Mouse (Mus musculus): ENCODE data around the gene Ncstn. TPM values are rescaled to one million over a fixed set of nuclear protein-coding genes. Genes with fewer than 3 reads are reported as not detected.
A peak's percentile ranks its signal among the peaks of the same experiment; 100 is the strongest.

The Ncstn gene
- 122 and 145 TPM in 2 replicates for polyA plus RNA-seq (2011; ENCODE audit: insufficient read length, low read depth, missing spikeins)

DNA sequence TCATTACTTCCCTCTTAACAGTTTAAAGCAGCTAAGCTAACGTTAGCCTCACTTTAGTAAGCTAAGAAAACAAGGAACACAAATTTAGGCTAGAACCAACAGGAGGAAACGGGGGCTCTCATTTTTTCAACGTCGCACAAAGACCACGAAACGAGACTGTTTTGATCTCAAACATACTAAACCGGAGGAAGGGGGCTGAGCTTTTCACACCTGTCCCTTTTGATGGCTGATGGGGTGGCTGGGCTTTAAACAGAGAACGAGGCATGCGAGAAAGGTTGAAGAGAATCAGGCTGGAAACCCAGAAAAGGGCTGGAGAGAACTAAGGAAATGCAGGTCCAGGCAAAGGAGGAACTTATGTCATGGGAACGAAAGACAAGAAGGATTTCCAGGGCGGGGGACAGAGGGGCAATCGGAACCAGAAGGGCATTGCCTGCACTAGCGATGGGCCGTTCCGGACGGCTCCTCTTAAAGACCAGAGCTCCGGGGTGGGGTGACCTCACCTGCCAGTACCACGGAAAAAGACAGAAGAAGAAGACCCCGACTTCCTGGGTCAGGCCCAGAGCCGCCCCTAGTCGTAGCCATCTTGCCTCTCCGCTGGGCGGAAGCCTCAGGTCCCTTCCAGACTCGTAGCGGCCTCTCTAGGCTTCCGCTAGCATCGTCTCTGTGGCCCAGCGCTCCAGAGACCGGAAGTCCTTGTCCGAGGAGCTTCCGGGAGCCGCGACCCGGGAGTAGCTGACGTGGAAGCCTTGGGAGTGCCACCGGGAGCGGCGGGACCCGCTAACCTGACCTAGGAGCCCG is at the start of gene Ncstn, which contains the start of gene Copa:
Gene Ncstn, minus strand, starts transcription at position 695 of the 798 bp plus-strand sequence.
Gene Copa, plus strand, starts transcription at position 429 of the 798 bp plus-strand sequence.
- peak within 1 kb of the TSS; percentile 97 for H3K4me3 ChIP-seq (ENCODE audit: insufficient read depth, low read length)
- TF ChIP-seq CTCF (IDR thresholded peaks at IDR 0.05; ENCODE audit: borderline replicate concordance, insufficient read depth, low read length) = no peak
- TF ChIP-seq POLR2A (IDR thresholded peaks at IDR 0.05; ENCODE audit: low read depth, low read length) = peak; percentile 72; the same call in 1 of the 2 replicates
- H3K4me1 ChIP-seq (ENCODE audit: control insufficient read depth, insufficient read depth, low read length) = peaks cover 5% of the 10 kb centered on the region
- H3K27ac ChIP-seq (ENCODE audit: insufficient read depth, low read length) = peak within 1 kb of the TSS; percentile 79

DNA sequence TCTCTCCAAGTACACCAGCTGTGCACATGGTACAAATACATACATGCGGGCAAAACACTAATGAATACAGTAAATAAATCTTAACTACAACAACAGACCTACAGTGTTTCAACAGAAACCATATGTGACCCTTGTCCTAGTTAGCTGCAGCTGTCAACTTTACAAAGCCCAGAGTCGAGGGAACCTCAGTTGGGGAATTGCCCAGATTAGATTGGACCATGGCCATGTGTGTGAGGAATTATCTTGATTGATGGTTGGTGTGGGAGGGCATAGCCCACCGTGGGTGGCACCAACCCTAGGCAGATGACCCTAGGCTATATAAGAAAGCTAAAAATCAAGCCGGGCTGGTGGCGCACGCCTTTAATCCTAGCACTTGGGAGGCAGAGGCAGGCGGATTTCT is 49.7 kb upstream of the Ncstn start:
- TF ChIP-seq CTCF (IDR thresholded peaks at IDR 0.05; ENCODE audit: borderline replicate concordance, insufficient read depth, low read length) (no peak), POLR2A (IDR thresholded peaks at IDR 0.05; ENCODE audit: low read depth, low read length) (no peak)
- peaks cover 6% of the 10 kb centered on the region; the same call in 1 of the 2 replicates for H3K4me1 ChIP-seq (ENCODE audit: control insufficient read depth, insufficient read depth, low read length)
- H3K4me3 ChIP-seq (ENCODE audit: insufficient read depth, low read length) = no peak overlapping the region
- H3K27ac ChIP-seq (ENCODE audit: insufficient read depth, low read length) = no peak overlapping the region

DNA sequence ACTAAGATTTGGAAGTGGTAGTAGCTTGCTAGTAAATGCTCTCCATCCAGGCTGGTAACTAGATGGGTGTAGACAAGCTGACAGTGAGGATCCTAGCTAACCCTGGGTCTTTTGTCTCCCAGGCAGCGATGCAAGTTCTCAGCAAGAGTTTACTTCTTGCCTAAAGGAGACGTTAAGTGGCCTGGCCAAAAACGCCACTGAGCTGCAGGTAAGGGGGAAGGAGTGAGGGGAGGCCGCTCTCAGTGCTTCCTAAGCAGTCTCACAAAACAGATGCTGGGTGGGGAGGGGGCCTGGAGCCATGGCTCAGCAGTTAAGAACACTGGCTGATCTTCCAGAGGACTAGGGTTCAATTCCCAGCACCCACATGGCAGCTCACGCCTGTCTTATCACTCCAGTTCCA is 47.2 kb upstream of the Ncstn start:
- Histone ChIP-seq H3K4me3 (ENCODE audit: insufficient read depth, low read length) (no peak overlapping the region), H3K4me1 (ENCODE audit: control insufficient read depth, insufficient read depth, low read length) (peaks cover 6% of the 10 kb centered on the region; the same call in 1 of the 2 replicates), H3K27ac (ENCODE audit: insufficient read depth, low read length) (no peak overlapping the region)
- no peak for TF ChIP-seq CTCF (IDR thresholded peaks at IDR 0.05; ENCODE audit: borderline replicate concordance, insufficient read depth, low read length)
- no peak for TF ChIP-seq POLR2A (IDR thresholded peaks at IDR 0.05; ENCODE audit: low read depth, low read length)

DNA sequence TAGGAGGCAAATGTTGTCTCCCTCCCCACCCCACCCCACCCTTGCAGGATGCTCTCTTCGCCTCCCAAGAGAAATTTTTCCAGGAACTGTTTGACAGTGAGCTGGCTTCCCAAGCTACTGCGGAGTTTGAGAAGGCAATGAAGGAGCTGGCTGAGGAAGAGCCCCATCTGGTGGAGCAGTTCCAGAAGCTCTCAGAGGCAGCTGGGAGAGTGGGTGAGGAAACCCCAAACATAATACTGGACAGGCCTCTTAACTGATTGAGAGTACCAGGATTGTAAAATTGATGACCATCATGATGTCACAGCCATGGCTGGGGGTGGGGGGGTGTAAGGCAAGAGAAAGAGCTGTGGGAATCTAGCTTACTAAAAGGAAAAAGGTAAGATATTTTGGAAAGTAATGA is 46.5 kb upstream of the Ncstn start:
- TF ChIP-seq CTCF (IDR thresholded peaks at IDR 0.05; ENCODE audit: borderline replicate concordance, insufficient read depth, low read length) (no peak), POLR2A (IDR thresholded peaks at IDR 0.05; ENCODE audit: low read depth, low read length) (no peak)
- Histone ChIP-seq H3K4me1 (ENCODE audit: control insufficient read depth, insufficient read depth, low read length) (peaks cover 1% of the 10 kb centered on the region; the same call in 1 of the 2 replicates), H3K4me3 (ENCODE audit: insufficient read depth, low read length) (no peak overlapping the region), H3K27ac (ENCODE audit: insufficient read depth, low read length) (no peak overlapping the region)

DNA sequence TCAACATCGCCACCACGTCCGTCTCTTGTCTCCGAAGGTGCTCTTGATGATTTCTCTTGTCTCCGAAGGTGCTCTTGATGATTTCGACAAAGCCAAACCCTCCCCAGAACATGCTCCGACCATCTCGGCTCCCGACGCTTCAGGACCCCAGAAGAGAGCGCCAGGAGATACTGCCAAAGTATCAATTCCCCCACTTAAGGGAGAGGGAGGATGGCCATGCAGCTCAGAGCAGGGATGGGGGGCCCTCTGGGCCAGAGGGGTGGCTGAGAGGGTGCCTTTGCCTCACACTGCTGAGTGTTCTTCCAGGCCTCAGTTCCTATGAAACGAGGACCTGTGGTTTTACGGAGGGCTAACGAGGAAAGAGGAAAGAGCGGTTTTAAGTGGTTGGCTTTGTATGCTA is 46.0 kb upstream of the Ncstn start:
- Histone ChIP-seq H3K27ac (ENCODE audit: insufficient read depth, low read length) (no peak overlapping the region), H3K4me3 (ENCODE audit: insufficient read depth, low read length) (no peak overlapping the region), H3K4me1 (ENCODE audit: control insufficient read depth, insufficient read depth, low read length) (no peaks in the 10 kb centered on the region)
- TF ChIP-seq CTCF (IDR thresholded peaks at IDR 0.05; ENCODE audit: borderline replicate concordance, insufficient read depth, low read length) (no peak), POLR2A (IDR thresholded peaks at IDR 0.05; ENCODE audit: low read depth, low read length) (no peak)

DNA sequence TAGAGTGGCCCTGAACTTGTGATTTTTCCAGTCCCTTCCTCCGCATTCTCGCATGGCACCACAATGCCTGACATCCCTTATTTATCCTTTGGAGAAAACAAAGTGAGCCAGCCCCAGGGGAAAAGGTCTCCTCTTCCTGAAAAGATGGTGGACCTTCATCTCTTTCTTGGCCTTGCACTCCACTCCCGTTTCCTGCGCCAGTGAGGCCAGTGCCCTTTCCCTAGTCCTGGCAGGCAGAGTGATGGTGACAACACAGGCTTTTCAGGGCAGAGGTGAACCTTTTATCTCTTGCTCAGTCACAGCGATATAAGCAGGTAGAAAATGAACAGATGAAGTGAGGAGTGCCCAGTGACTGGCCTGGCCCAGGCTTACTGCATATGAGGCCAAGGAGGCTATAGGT is 44.9 kb upstream of the Ncstn start:
- Histone ChIP-seq H3K27ac (ENCODE audit: insufficient read depth, low read length) (no peak overlapping the region), H3K4me1 (ENCODE audit: control insufficient read depth, insufficient read depth, low read length) (no peaks in the 10 kb centered on the region), H3K4me3 (ENCODE audit: insufficient read depth, low read length) (peak overlapping the region; percentile 83)
- TF ChIP-seq CTCF (IDR thresholded peaks at IDR 0.05; ENCODE audit: borderline replicate concordance, insufficient read depth, low read length) = no peak
- TF ChIP-seq POLR2A (IDR thresholded peaks at IDR 0.05; ENCODE audit: low read depth, low read length) = no peak

DNA sequence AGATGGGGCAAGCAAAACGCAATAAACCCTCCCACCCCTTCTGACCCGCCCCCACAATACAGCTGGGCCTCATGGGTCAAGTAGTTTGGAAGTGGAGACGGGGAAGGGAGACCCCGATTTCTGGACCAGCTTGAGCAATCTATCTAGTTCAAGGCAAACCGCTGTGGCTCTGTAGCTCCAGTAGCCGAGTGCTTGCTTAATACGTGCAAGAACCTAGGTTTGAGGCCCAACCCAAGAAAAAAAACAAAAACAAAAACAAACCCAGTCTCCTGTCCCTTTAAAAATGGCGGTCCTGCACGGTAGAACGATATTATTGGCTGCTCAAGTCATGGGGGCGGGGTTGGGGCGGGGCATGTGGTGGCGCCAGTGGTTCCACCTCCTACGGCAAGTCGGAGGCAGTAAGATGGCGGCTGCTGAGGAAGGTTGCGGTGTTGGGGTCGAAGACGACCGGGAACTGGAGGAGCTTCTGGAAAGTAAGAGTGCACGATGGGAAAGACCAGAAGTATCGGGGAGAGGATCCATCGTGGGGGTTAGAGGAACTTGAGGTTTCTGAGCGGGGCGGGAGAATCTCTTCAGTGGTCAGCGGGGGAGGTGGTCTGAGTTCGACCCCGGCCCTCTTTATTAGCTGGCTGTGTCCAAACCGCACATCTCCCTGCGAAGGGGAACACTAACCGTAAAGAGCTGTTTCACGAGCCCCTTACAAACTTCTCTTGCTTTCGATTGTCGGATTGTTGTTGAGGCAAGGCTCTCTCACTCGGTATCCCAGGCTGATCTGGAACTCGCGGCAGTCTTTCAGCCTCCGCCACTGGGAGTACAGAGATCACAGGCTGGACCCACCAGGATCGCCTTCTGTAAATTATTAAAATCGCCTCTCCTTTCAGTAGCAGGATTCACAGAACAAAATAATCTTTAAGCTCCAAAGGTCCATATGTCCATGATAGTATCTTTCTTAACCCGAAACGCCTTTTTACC is 44.1 kb upstream of the Ncstn start, which contains the start of gene Pex19:
Gene Pex19, plus strand, starts transcription at position 380 of the 972 bp plus-strand sequence.
- no peaks in the 10 kb centered on the region for H3K4me1 ChIP-seq (ENCODE audit: control insufficient read depth, insufficient read depth, low read length)
- peak; percentile 84 for TF ChIP-seq POLR2A (IDR thresholded peaks at IDR 0.05; ENCODE audit: low read depth, low read length)
- no peak for TF ChIP-seq CTCF (IDR thresholded peaks at IDR 0.05; ENCODE audit: borderline replicate concordance, insufficient read depth, low read length)
- peak within 1 kb of the TSS; percentile 83 for H3K4me3 ChIP-seq (ENCODE audit: insufficient read depth, low read length)
- no peak within 1 kb of the TSS for H3K27ac ChIP-seq (ENCODE audit: insufficient read depth, low read length)

DNA sequence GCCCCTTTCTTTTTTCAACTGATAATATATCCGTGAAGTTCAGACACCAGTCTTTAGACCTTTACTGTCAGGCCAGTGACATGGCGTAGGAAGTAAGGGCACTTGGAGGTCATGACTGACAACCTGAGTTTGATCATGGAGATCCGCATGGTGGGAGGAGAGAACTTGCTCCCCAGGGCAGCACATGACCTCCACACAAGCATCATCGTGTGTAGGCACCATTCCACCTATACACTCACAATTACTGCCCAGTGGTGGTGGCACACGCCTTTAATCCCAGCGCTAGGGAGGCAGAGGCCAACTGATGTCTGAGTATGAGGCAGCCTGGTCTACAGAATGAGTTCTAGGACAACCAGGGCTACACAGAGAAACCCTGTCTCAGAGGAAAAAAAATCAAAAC is 42.0 kb upstream of the Ncstn start:
- H3K27ac ChIP-seq (ENCODE audit: insufficient read depth, low read length) = no peak overlapping the region
- H3K4me3 ChIP-seq (ENCODE audit: insufficient read depth, low read length) = no peak overlapping the region
- no peak for TF ChIP-seq CTCF (IDR thresholded peaks at IDR 0.05; ENCODE audit: borderline replicate concordance, insufficient read depth, low read length)
- no peaks in the 10 kb centered on the region for H3K4me1 ChIP-seq (ENCODE audit: control insufficient read depth, insufficient read depth, low read length)

DNA sequence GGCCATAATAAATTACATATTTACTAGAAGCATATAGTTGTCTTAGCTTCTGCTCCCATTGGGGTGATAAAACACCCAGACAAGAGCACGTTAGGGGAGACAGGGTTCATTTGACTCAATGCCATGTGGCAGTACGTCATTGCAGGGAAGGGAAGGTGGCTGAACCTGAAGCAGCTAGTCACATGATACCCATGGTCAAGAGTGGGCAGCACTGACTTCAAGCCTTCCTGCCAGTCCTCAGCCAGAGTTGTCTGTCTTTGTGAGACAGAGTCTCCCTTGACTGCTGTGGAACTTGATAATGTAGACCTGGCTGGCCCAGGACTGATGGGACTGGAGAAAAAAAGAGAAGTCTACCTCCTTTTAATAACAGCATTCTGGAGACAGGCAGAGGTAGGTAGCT is 40.1 kb upstream of the Ncstn start:
- Histone ChIP-seq H3K4me3 (ENCODE audit: insufficient read depth, low read length) (no peak overlapping the region), H3K4me1 (ENCODE audit: control insufficient read depth, insufficient read depth, low read length) (no peaks in the 10 kb centered on the region), H3K27ac (ENCODE audit: insufficient read depth, low read length) (no peak overlapping the region)
- TF ChIP-seq POLR2A (IDR thresholded peaks at IDR 0.05; ENCODE audit: low read depth, low read length) (no peak), CTCF (IDR thresholded peaks at IDR 0.05; ENCODE audit: borderline replicate concordance, insufficient read depth, low read length) (no peak)
